7 mouse cellular contexts compared by ENCODE assay signal in the genomic region with DNA sequence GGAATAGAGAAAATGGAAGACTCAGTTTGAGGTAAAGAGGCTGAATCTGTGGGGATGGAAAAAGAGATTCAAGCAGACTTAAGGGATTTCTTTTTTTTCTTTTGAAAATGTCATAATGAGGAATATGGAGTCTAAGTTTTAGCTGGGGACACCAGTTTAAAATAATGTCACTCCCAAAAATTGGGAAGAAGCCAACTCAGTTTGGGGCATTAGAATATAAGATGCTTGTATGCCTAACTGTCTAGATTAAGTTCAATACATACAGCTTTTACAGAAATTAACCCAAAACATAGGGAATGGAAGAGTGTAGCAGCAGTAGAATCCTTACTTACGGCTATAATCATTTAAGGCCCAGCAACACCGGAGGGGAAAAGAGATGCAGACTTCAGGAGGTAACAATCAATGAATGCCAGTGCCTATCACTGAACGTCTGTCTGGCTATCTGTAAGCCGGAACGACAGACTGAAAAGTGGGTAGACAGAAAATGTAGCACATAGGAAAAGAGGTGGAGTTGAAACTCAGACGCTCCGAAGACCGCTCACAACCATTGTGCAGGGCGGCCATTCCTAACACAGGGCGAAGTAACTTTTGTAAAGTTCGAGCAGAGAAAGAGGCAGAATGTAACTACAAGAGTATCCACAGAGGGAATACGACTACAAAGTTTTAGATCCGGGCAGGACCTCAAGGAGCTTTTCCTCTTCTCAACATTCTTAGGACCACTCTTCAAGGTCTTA. TPM values are rescaled to one million over a fixed set of nuclear protein-coding genes. Genes with fewer than 3 reads are reported as not detected.
DNase-seq lines count a peak whose midpoint lies in the region; ATAC-seq and TF ChIP-seq lines count a peak whose summit lies in the region.

No protein-coding gene starts in this region.

- no peak for TF ChIP-seq CTCF in layer of hippocampus, adult 2 months (conservative IDR thresholded peaks at IDR 0.05)

- H3K9me3 ChIP-seq in limb, embryonic 10.5 days (replicated peaks), result no peaks in the 10 kb centered on the region
- H3K9me3 ChIP-seq in neural tube, embryonic 14.5 days (ENCODE audit: control insufficient read depth, low read length), result no peaks in the 10 kb centered on the region

- peaks cover 26% of the 10 kb centered on the region for H3K4me1 ChIP-seq in limb, embryonic 10.5 days
- H3K4me1 ChIP-seq in neural tube, embryonic 14.5 days (ENCODE audit: control insufficient read depth, insufficient read depth, low read length), result peaks cover 16% of the 10 kb centered on the region

- no peaks in the 10 kb centered on the region for H3K27me3 ChIP-seq in limb, embryonic 10.5 days (ENCODE audit: low read depth, poor library complexity, severe bottlenecking)
- no peaks in the 10 kb centered on the region for H3K27me3 ChIP-seq in neural tube, embryonic 14.5 days (ENCODE audit: control insufficient read depth, insufficient read depth, low read length)

- WGBS in limb, embryonic 10.5 days, result 3% methylated on average over 13 of the region's 13 CpGs
- 1% methylated on average over 13 of the region's 13 CpGs for WGBS in neural tube, embryonic 14.5 days

- peaks cover 54% of the 10 kb centered on the region for H3K36me3 ChIP-seq in limb, embryonic 10.5 days
- H3K36me3 ChIP-seq in neural tube, embryonic 14.5 days (ENCODE audit: control insufficient read depth, insufficient read depth, low read length), result no peaks in the 10 kb centered on the region

- H3K9ac ChIP-seq in neural tube, embryonic 14.5 days (replicated peaks; ENCODE audit: low read depth, low read length), result peak overlapping the region; percentile 56; the same call in 1 of the 2 replicates

- H3K4me3 ChIP-seq in limb, embryonic 10.5 days, result peak overlapping the region; percentile 89
- peak overlapping the region; percentile 81 for H3K4me3 ChIP-seq in neural tube, embryonic 14.5 days (ENCODE audit: low read depth, low read length)
- H3K4me3 ChIP-seq in layer of hippocampus, adult 2 months, result no peak overlapping the region; the same call in 1 of the 2 replicates

- H3K4me2 ChIP-seq in neural tube, embryonic 14.5 days (ENCODE audit: low read depth, low read length), result peak overlapping the region; percentile 91

- ATAC-seq in neural tube, embryonic 14.5 days (ENCODE audit: low read depth), result no peak

- peak; percentile 46 for DNase-seq in thymus, postnatal 0 days (ENCODE audit: low spot score)
- no peak for DNase-seq in thymus, adult 18-20 months
- DNase-seq in embryo, embryonic 11 days, result peak; percentile 41
- DNase-seq in limb, embryonic 10.5 days (ENCODE audit: low spot score), result peak; percentile 43
- DNase-seq in layer of hippocampus, adult 2 months (ENCODE audit: low spot score in 2 of 2), result no peak
- no peak for DNase-seq in frontal cortex, postnatal 36 days (ENCODE audit: low spot score in 2 of 2)

- peak overlapping the region; percentile 95 for H3K27ac ChIP-seq in limb, embryonic 10.5 days
- no peak overlapping the region for H3K27ac ChIP-seq in neural tube, embryonic 14.5 days (ENCODE audit: low read depth, low read length)
- no peak overlapping the region for H3K27ac ChIP-seq in layer of hippocampus, adult 2 months

RNA-seq across cellular contexts. Expression of a gene that starts 1.3 kb away (rescaled TPM):
- 36.8 and 38.8 TPM in 2 replicates for polyA plus RNA-seq in thymus, postnatal 0 days (2015; fragmentation: Nextera tagmentation; extraction: Ambion mirVana)
- polyA plus RNA-seq in limb, embryonic 10.5 days (2016; fragmentation: Nextera tagmentation; extraction: Ambion mirVana), result 83.0 and 92.7 TPM in 2 replicates
- 3.5 and 5.7 TPM in 2 replicates for polyA plus RNA-seq in neural tube, embryonic 14.5 days (2014; fragmentation: Nextera tagmentation; extraction: Ambion mirVana)
- 1 to 10 TPM in 1 of 2 experiments, under 1 TPM in 1; 0.61 to 1.1 TPM for total RNA-seq in layer of hippocampus, adult 2 months (2021)

RNA-seq across cellular contexts. Expression of a gene that starts 1.4 kb away (rescaled TPM):
- 43.6 and 45.2 TPM in 2 replicates for polyA plus RNA-seq in thymus, postnatal 0 days (2015; fragmentation: Nextera tagmentation; extraction: Ambion mirVana)
- 78.5 and 85.3 TPM in 2 replicates for polyA plus RNA-seq in limb, embryonic 10.5 days (2016; fragmentation: Nextera tagmentation; extraction: Ambion mirVana)
- 37.6 and 45.1 TPM in 2 replicates for polyA plus RNA-seq in neural tube, embryonic 14.5 days (2014; fragmentation: Nextera tagmentation; extraction: Ambion mirVana)
- 10 to 100 TPM; 23.2 to 25.8 TPM for total RNA-seq in layer of hippocampus, adult 2 months (2021)

Comparison
In these comparisons a context has a peak if more than half of its experiments do, and no peak if none do; other contexts are left out.
1. DNase-seq: peak in thymus, postnatal 0 days (single experiment), embryo, embryonic 11 days (single experiment) and limb, embryonic 10.5 days (single experiment); none in thymus, adult 18-20 months (0 of 2), layer of hippocampus, adult 2 months (0 of 2) and frontal cortex, postnatal 36 days (0 of 2).